Mouse (Mus musculus) liver, adult 2 months (tissue): ENCODE measurements around the gene BC049352.

Experiments used
- CTCF ChIP-seq: fragments of 200-500 bp; IDR thresholded peaks from 2 replicates; pipeline ENCODE4 v1.5.1; 2011; ENCODE audit warnings: low read depth, low read length, control low read depth
- POLR2A ChIP-seq: fragments of 200-500 bp; IDR thresholded peaks from 2 replicates; pipeline ENCODE4 v1.6.1; 2011; ENCODE audit warnings: low read length, control low read depth; ENCODE audit not compliant: insufficient read depth; ENCODE audit errors: extremely low read depth

DNA sequence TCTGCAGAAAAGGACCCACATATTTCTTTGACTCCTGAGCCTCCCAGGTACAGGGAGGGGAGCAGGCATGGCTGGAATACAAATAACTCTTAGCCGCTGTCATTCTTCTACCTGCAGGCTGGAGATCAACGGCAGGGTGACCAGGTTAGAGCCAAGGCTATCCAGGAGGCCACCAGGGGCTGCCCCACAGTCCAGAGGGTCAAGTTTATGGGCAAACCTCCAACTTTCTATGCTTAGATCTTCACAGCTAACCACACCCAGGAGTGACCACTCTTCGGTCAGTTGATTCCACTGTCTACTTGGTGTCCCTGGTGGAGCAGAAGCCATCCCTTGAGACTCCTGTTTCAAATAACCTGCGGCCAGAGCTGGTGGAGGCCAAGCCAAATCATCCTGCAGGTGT lies 73.6 kb downstream of the BC049352 start:
- TF ChIP-seq POLR2A, result no peak
- TF ChIP-seq CTCF, result no peak
